Mouse (Mus musculus) neural tube, embryonic 10.5 days (tissue): ENCODE data around the gene Spire2.

Experiments used
- DNase-seq: peaks from one replicate; pipeline ENCODE4 v3.0.0-alpha.2; 2017; ENCODE audit warnings: low spot score; ENCODE audit errors: extremely low spot score

The Spire2 gene

GRCm38 (mm10) chr8:123333864-123334263, 1.4 kb downstream of the Spire2 start:
- peak; percentile 19 for DNase-seq

- DNase-seq = no peak
Measured at GRCm38 (mm10) chr8:123334467-123334866, 2.0 kb downstream of the Spire2 start.

- no peak for DNase-seq
Measured at GRCm38 (mm10) chr8:123337475-123337874, 5.0 kb downstream of the Spire2 start.

GRCm38 (mm10) chr8:123340071-123340470, 7.6 kb downstream of the Spire2 start:
- no peak for DNase-seq

GRCm38 (mm10) chr8:123341040-123342015, 8.8 kb downstream of the Spire2 start:
- no peak for DNase-seq

- no peak for DNase-seq
Measured at GRCm38 (mm10) chr8:123342253-123342652, 9.7 kb downstream of the Spire2 start.

- DNase-seq = no peak
Measured at GRCm38 (mm10) chr8:123342911-123343310, 10.4 kb downstream of the Spire2 start.

- no peak for DNase-seq
Measured at GRCm38 (mm10) chr8:123343422-123343821, 10.9 kb downstream of the Spire2 start.

- DNase-seq = no peak
Measured at GRCm38 (mm10) chr8:123345135-123345534, 12.6 kb downstream of the Spire2 start.

GRCm38 (mm10) chr8:123345856-123346255, 13.3 kb downstream of the Spire2 start:
- DNase-seq = no peak

- DNase-seq = no peak
Measured at GRCm38 (mm10) chr8:123347293-123347692, 14.8 kb downstream of the Spire2 start.

GRCm38 (mm10) chr8:123348237-123348843, 15.8 kb downstream of the Spire2 start:
- DNase-seq = peak; percentile 27

- no peak for DNase-seq
Measured at GRCm38 (mm10) chr8:123349073-123349472, 16.6 kb downstream of the Spire2 start.

GRCm38 (mm10) chr8:123352118-123352517, 19.6 kb downstream of the Spire2 start:
- no peak for DNase-seq

- peak; percentile 32 for DNase-seq
Measured at GRCm38 (mm10) chr8:123352786-123353185, 20.3 kb downstream of the Spire2 start.

- DNase-seq = no peak
Measured at GRCm38 (mm10) chr8:123353216-123353615, 20.7 kb downstream of the Spire2 start.

GRCm38 (mm10) chr8:123361082-123361739, 28.7 kb downstream of the Spire2 start:
- DNase-seq = peak; percentile 86

- DNase-seq = peak; percentile 98
Measured at GRCm38 (mm10) chr8:123373403-123374238, 41.1 kb downstream of the Spire2 start, which contains the start of gene Tcf25. Gene Tcf25 (plus strand): TSS chr8:123373753.

GRCm38 (mm10) chr8:123374239-123374578, 41.7 kb downstream of the Spire2 start:
- peak; percentile 97 for DNase-seq

- no peak for DNase-seq
Measured at GRCm38 (mm10) chr8:123375701-123376100, 43.2 kb downstream of the Spire2 start.

GRCm38 (mm10) chr8:123376106-123376505, 43.6 kb downstream of the Spire2 start:
- DNase-seq = no peak
